Mouse (Mus musculus) adrenal gland, adult 18-20 months (tissue): Measurements from ENCODE around the gene Akap6. TPM values are rescaled to one million over a fixed set of nuclear protein-coding genes. Genes with fewer than 3 reads are reported as not detected.
A peak's percentile ranks its signal among the peaks of the same experiment; 100 is the strongest.

ENCODE experiments used
- DNase-seq, 2 experiments: peaks; one replicate each; pipeline ENCODE4 v3.0.0; 2021 to 2022; ENCODE audit warnings: low spot score in 2 of 2
- total RNA-seq, 2 experiments: library from RNA; stranded (reverse); gene quantifications; 1 replicate in 1 of 2; 2 replicates in 1 of 2; pipeline ENCODE4 v1.2.3; 2021

Gene Akap6
- total RNA-seq, 2 experiments from 2014 or later, result 2.2 to 2.5 TPM

- DNase-seq, result no peak
These were observed 75.2 kb downstream of the Akap6 start for GRCm38 (mm10) chr12:52774382-52774781.

- DNase-seq, result no peak
These were observed 81.0 kb downstream of the Akap6 start for GRCm38 (mm10) chr12:52780216-52780615.

- DNase-seq, result no peak
These were observed 81.9 kb downstream of the Akap6 start for GRCm38 (mm10) chr12:52781066-52781465.

GRCm38 (mm10) chr12:52782902-52783441 lies 83.8 kb downstream of the Akap6 start:
- DNase-seq, result peak; percentile 24 to 26

- DNase-seq, result no peak
These were observed 86.0 kb downstream of the Akap6 start for GRCm38 (mm10) chr12:52785217-52785616.

- no peak for DNase-seq
These were observed 91.2 kb downstream of the Akap6 start for GRCm38 (mm10) chr12:52790350-52790768.

- DNase-seq, result no peak
These were observed 94.9 kb downstream of the Akap6 start for GRCm38 (mm10) chr12:52794131-52794530.

GRCm38 (mm10) chr12:52795551-52796470 lies 96.6 kb downstream of the Akap6 start:
- DNase-seq, result no peak

- no peak for DNase-seq
These were observed 97.2 kb downstream of the Akap6 start for GRCm38 (mm10) chr12:52796471-52796795.

GRCm38 (mm10) chr12:52799717-52800116 lies 100.5 kb downstream of the Akap6 start:
- no peak for DNase-seq

- no peak for DNase-seq
These were observed 107.1 kb downstream of the Akap6 start for GRCm38 (mm10) chr12:52806273-52806672.

- no peak for DNase-seq
These were observed 119.4 kb downstream of the Akap6 start for GRCm38 (mm10) chr12:52818588-52818987.

GRCm38 (mm10) chr12:52824774-52825173 lies 125.6 kb downstream of the Akap6 start:
- no peak for DNase-seq

- no peak for DNase-seq
These were observed 130.0 kb downstream of the Akap6 start for GRCm38 (mm10) chr12:52828944-52829736.

GRCm38 (mm10) chr12:52831782-52832181 lies 132.6 kb downstream of the Akap6 start:
- no peak for DNase-seq

GRCm38 (mm10) chr12:52832230-52832629 lies 133.0 kb downstream of the Akap6 start:
- peak; percentile 48 to 54 for DNase-seq

GRCm38 (mm10) chr12:52833141-52833540 lies 134.0 kb downstream of the Akap6 start:
- DNase-seq, result no peak

GRCm38 (mm10) chr12:52834074-52834473 lies 134.9 kb downstream of the Akap6 start:
- DNase-seq, result no peak

GRCm38 (mm10) chr12:52834781-52835279 lies 135.6 kb downstream of the Akap6 start:
- DNase-seq, result no peak

- no peak for DNase-seq
These were observed 136.1 kb downstream of the Akap6 start for GRCm38 (mm10) chr12:52835291-52835742.

GRCm38 (mm10) chr12:52835914-52836546 lies 136.8 kb downstream of the Akap6 start:
- DNase-seq, result no peak
